Mouse (Mus musculus): Measurements from ENCODE around the gene Elmo1. TPM values are rescaled to one million over a fixed set of nuclear protein-coding genes. Genes with fewer than 3 reads are reported as not detected.
A peak's percentile ranks its signal among the peaks of the same experiment; 100 is the strongest.

Gene Elmo1
- polyA plus RNA-seq, 1 experiment: 1.7 TPM

GRCm38 (mm10) chr13:20105996-20106395 lies 15.6 kb downstream of the Elmo1 start:
- Histone ChIP-seq H3K4me3 (ENCODE audit: insufficient read depth, low read depth, low read length) (no peak overlapping the region), H3K4me1 (ENCODE audit: control insufficient read depth, insufficient read depth, insufficient read length, low read length) (peaks cover 16% of the 10 kb centered on the region), H3K27ac (replicated peaks; ENCODE audit: low read depth, low read length) (no peak overlapping the region)

GRCm38 (mm10) chr13:20107953-20108498 lies 17.6 kb downstream of the Elmo1 start:
- Histone ChIP-seq H3K4me3 (ENCODE audit: insufficient read depth, low read depth, low read length) (no peak overlapping the region), H3K27ac (replicated peaks; ENCODE audit: low read depth, low read length) (no peak overlapping the region), H3K4me1 (ENCODE audit: control insufficient read depth, insufficient read depth, insufficient read length, low read length) (peaks cover 19% of the 10 kb centered on the region)

- Histone ChIP-seq H3K4me1 (ENCODE audit: control insufficient read depth, insufficient read depth, insufficient read length, low read length) (peaks cover 19% of the 10 kb centered on the region), H3K4me3 (ENCODE audit: insufficient read depth, low read depth, low read length) (no peak overlapping the region), H3K27ac (replicated peaks; ENCODE audit: low read depth, low read length) (no peak overlapping the region)
Measured at GRCm38 (mm10) chr13:20108956-20109355, 18.6 kb downstream of the Elmo1 start.

- no peak overlapping the region for H3K27ac ChIP-seq (replicated peaks; ENCODE audit: low read depth, low read length)
- no peak overlapping the region for H3K4me3 ChIP-seq (ENCODE audit: insufficient read depth, low read depth, low read length)
- H3K4me1 ChIP-seq (ENCODE audit: control insufficient read depth, insufficient read depth, insufficient read length, low read length): peaks cover 22% of the 10 kb centered on the region
Measured at GRCm38 (mm10) chr13:20109446-20109845, 19.1 kb downstream of the Elmo1 start.

- H3K4me3 ChIP-seq (ENCODE audit: insufficient read depth, low read depth, low read length): no peak overlapping the region
- H3K27ac ChIP-seq (replicated peaks; ENCODE audit: low read depth, low read length): no peak overlapping the region
- H3K4me1 ChIP-seq (ENCODE audit: control insufficient read depth, insufficient read depth, insufficient read length, low read length): peaks cover 23% of the 10 kb centered on the region
Measured at GRCm38 (mm10) chr13:20109987-20110680, 19.7 kb downstream of the Elmo1 start.

GRCm38 (mm10) chr13:20111256-20111800 lies 20.9 kb downstream of the Elmo1 start:
- Histone ChIP-seq H3K4me1 (ENCODE audit: control insufficient read depth, insufficient read depth, insufficient read length, low read length) (peaks cover 28% of the 10 kb centered on the region; the same call in 1 of the 2 replicates), H3K27ac (replicated peaks; ENCODE audit: low read depth, low read length) (no peak overlapping the region), H3K4me3 (ENCODE audit: insufficient read depth, low read depth, low read length) (no peak overlapping the region)

GRCm38 (mm10) chr13:20115131-20115907 lies 24.9 kb downstream of the Elmo1 start:
- Histone ChIP-seq H3K27ac (replicated peaks; ENCODE audit: low read depth, low read length) (peak overlapping the region; percentile 17; the same call in 1 of the 2 replicates), H3K4me3 (ENCODE audit: insufficient read depth, low read depth, low read length) (no peak overlapping the region), H3K4me1 (ENCODE audit: control insufficient read depth, insufficient read depth, insufficient read length, low read length) (peaks cover 27% of the 10 kb centered on the region; the same call in 1 of the 2 replicates)

- no peak overlapping the region for H3K4me3 ChIP-seq (ENCODE audit: insufficient read depth, low read depth, low read length)
- peak overlapping the region; percentile 17; the same call in 1 of the 2 replicates for H3K27ac ChIP-seq (replicated peaks; ENCODE audit: low read depth, low read length)
- peaks cover 34% of the 10 kb centered on the region; the same call in 1 of the 2 replicates for H3K4me1 ChIP-seq (ENCODE audit: control insufficient read depth, insufficient read depth, insufficient read length, low read length)
Measured at GRCm38 (mm10) chr13:20116019-20116418, 25.6 kb downstream of the Elmo1 start.

- Histone ChIP-seq H3K27ac (replicated peaks; ENCODE audit: low read depth, low read length) (no peak overlapping the region), H3K4me1 (ENCODE audit: control insufficient read depth, insufficient read depth, insufficient read length, low read length) (peaks cover 37% of the 10 kb centered on the region; the same call in 1 of the 2 replicates), H3K4me3 (ENCODE audit: insufficient read depth, low read depth, low read length) (no peak overlapping the region)
Measured at GRCm38 (mm10) chr13:20116868-20117510, 26.6 kb downstream of the Elmo1 start.

GRCm38 (mm10) chr13:20117691-20118090 lies 27.3 kb downstream of the Elmo1 start:
- Histone ChIP-seq H3K4me1 (ENCODE audit: control insufficient read depth, insufficient read depth, insufficient read length, low read length) (peaks cover 37% of the 10 kb centered on the region; the same call in 1 of the 2 replicates), H3K4me3 (ENCODE audit: insufficient read depth, low read depth, low read length) (no peak overlapping the region), H3K27ac (replicated peaks; ENCODE audit: low read depth, low read length) (no peak overlapping the region)

- H3K4me3 ChIP-seq (ENCODE audit: insufficient read depth, low read depth, low read length): no peak overlapping the region
- no peak overlapping the region for H3K27ac ChIP-seq (replicated peaks; ENCODE audit: low read depth, low read length)
- H3K4me1 ChIP-seq (ENCODE audit: control insufficient read depth, insufficient read depth, insufficient read length, low read length): peaks cover 37% of the 10 kb centered on the region; the same call in 1 of the 2 replicates
Measured at GRCm38 (mm10) chr13:20118909-20119308, 28.5 kb downstream of the Elmo1 start.

GRCm38 (mm10) chr13:20120723-20121122 lies 30.3 kb downstream of the Elmo1 start:
- peaks cover 34% of the 10 kb centered on the region; the same call in 1 of the 2 replicates for H3K4me1 ChIP-seq (ENCODE audit: control insufficient read depth, insufficient read depth, insufficient read length, low read length)
- H3K4me3 ChIP-seq (ENCODE audit: insufficient read depth, low read depth, low read length): no peak overlapping the region
- H3K27ac ChIP-seq (replicated peaks; ENCODE audit: low read depth, low read length): peak overlapping the region; percentile 15; the same call in 1 of the 2 replicates

GRCm38 (mm10) chr13:20121385-20122043 lies 31.1 kb downstream of the Elmo1 start:
- Histone ChIP-seq H3K4me3 (ENCODE audit: insufficient read depth, low read depth, low read length) (no peak overlapping the region), H3K4me1 (ENCODE audit: control insufficient read depth, insufficient read depth, insufficient read length, low read length) (peaks cover 30% of the 10 kb centered on the region; the same call in 1 of the 2 replicates), H3K27ac (replicated peaks; ENCODE audit: low read depth, low read length) (no peak overlapping the region)

- H3K4me1 ChIP-seq (ENCODE audit: control insufficient read depth, insufficient read depth, insufficient read length, low read length): peaks cover 32% of the 10 kb centered on the region
- H3K4me3 ChIP-seq (ENCODE audit: insufficient read depth, low read depth, low read length): no peak overlapping the region
- no peak overlapping the region for H3K27ac ChIP-seq (replicated peaks; ENCODE audit: low read depth, low read length)
Measured at GRCm38 (mm10) chr13:20123975-20124374, 33.6 kb downstream of the Elmo1 start.
